In genomic region chr5:44101231-44102110, GRCm38 (mm10) we compare ENCODE assay signal across 10 mouse cellular contexts. TPM values are rescaled to one million over a fixed set of nuclear protein-coding genes. Genes with fewer than 3 reads are reported as not detected.
DNase-seq lines count a peak whose midpoint lies in the region; ATAC-seq lines count a peak whose summit lies in the region.
"Had no signal": no experiment of that assay in that cellular context is flagged by ENCODE, and none has a peak within 500 bp of the region (broad histone marks: within the 10 kb centered on the region; RNA-seq: fewer than 3 reads in every experiment).

TSS of gene Prom1 (minus strand) at chr5:44102032.

- no peak for DNase-seq in layer of hippocampus, adult 18-20 months (ENCODE audit: low spot score in 2 of 2)
- no peak for DNase-seq in layer of hippocampus, adult 9-10 months (ENCODE audit: low spot score)
- DNase-seq in cerebellum, adult 11 months, result peak; percentile 47
- no peak for DNase-seq in hindbrain, embryonic 14.5 days (ENCODE audit: low spot score)
- DNase-seq in left cerebral cortex, postnatal 36 days (ENCODE audit: low spot score in 2 of 2), result no peak
- peak; percentile 79 for DNase-seq in mesoderm, embryonic 11.5 days (ENCODE audit: low read depth, low spot score)
- DNase-seq in thymus, postnatal 4 days, result peak; percentile 28

- intact Hi-C loops in left cerebral cortex, postnatal 36 days (cut with DNase I), result no loop called here

- ATAC-seq in forebrain, embryonic 13.5 days, result peak; percentile 71
- ATAC-seq in hindbrain, embryonic 14.5 days (ENCODE audit: low FRiP score), result peak; percentile 67

- peak within 1 kb of the TSS; percentile 87 for H3K27ac ChIP-seq in forebrain, embryonic 13.5 days
- H3K27ac ChIP-seq in hindbrain, embryonic 14.5 days, result peak within 1 kb of the TSS; percentile 82

- peak within 1 kb of the TSS; percentile 87 for H3K4me2 ChIP-seq in forebrain, embryonic 13.5 days
- peak within 1 kb of the TSS; percentile 95 for H3K4me2 ChIP-seq in hindbrain, embryonic 14.5 days (replicated peaks)

- WGBS in forebrain, embryonic 13.5 days, result under 1% methylated on average over 44 of the region's 44 CpGs
- WGBS in hindbrain, embryonic 14.5 days, result under 1% methylated on average over 44 of the region's 44 CpGs

- peak within 1 kb of the TSS; percentile 78 for H3K4me3 ChIP-seq in forebrain, embryonic 13.5 days
- peak within 1 kb of the TSS; percentile 75 for H3K4me3 ChIP-seq in hindbrain, embryonic 14.5 days (replicated peaks; ENCODE audit: low read length)
- H3K4me3 ChIP-seq: myocyte had no signal

- peak within 1 kb of the TSS; percentile 92 for H3K9ac ChIP-seq in forebrain, embryonic 13.5 days
- H3K9ac ChIP-seq in hindbrain, embryonic 14.5 days, result peak within 1 kb of the TSS; percentile 82

- no peaks in the 10 kb centered on the region for H3K9me3 ChIP-seq in forebrain, embryonic 13.5 days (replicated peaks)
- H3K9me3 ChIP-seq in hindbrain, embryonic 14.5 days (ENCODE audit: control insufficient read depth, low read length), result no peaks in the 10 kb centered on the region

- 0 out of 2 replicates have a peak, but pooled peaks cover 2% of the 10 kb centered on the region for H3K27me3 ChIP-seq in forebrain, embryonic 13.5 days
- no peaks in the 10 kb centered on the region for H3K27me3 ChIP-seq in hindbrain, embryonic 14.5 days (ENCODE audit: control insufficient read depth, insufficient read depth, low read length)
- H3K27me3 ChIP-seq: CH12.LX had no signal

- no peaks in the 10 kb centered on the region for H3K36me3 ChIP-seq in forebrain, embryonic 13.5 days (ENCODE audit: poor library complexity, severe bottlenecking)
- H3K36me3 ChIP-seq in hindbrain, embryonic 14.5 days (replicated peaks; ENCODE audit: control insufficient read depth, insufficient read depth), result no peaks in the 10 kb centered on the region

- H3K4me1 ChIP-seq in forebrain, embryonic 13.5 days, result peaks cover 45% of the 10 kb centered on the region
- H3K4me1 ChIP-seq in hindbrain, embryonic 14.5 days (replicated peaks; ENCODE audit: control insufficient read depth, insufficient read depth, low read length), result peaks cover 20% of the 10 kb centered on the region

RNA-seq across cellular contexts. Expression of gene Prom1, which starts in this region (rescaled TPM):
- 10 to 100 TPM; 13.1 to 13.3 TPM for total RNA-seq in layer of hippocampus, adult 18-20 months (2021)
- polyA plus RNA-seq in forebrain, embryonic 13.5 days (2015; fragmentation: Nextera tagmentation; extraction: Ambion mirVana), result 66.6 and 74.5 TPM in 2 replicates
- polyA plus RNA-seq in hindbrain, embryonic 14.5 days (2014; fragmentation: Nextera tagmentation; extraction: Ambion mirVana), result 42.6 and 46.5 TPM in 2 replicates
- 10 to 100 TPM; 23.6 to 24.2 TPM for total RNA-seq in left cerebral cortex, postnatal 36 days (2021)
- polyA plus RNA-seq: myocyte had no signal

Comparison
In these comparisons a context has a peak if more than half of its experiments do, and no peak if none do; other contexts are left out.
1. DNase-seq: peak in cerebellum, adult 11 months (single experiment), mesoderm, embryonic 11.5 days (single experiment) and thymus, postnatal 4 days (single experiment); none in layer of hippocampus, adult 18-20 months (0 of 2), layer of hippocampus, adult 9-10 months (single experiment), hindbrain, embryonic 14.5 days (single experiment) and left cerebral cortex, postnatal 36 days (0 of 2).